Mouse (Mus musculus): ENCODE measurements around the gene 4933421I07Rik.

Gene 4933421I07Rik

GRCm38 (mm10) chr7:42447850-42448249, at the start of gene 4933421I07Rik:
Gene 4933421I07Rik, minus strand, starts transcription at chr7:42448120.
- no peak for DNase-seq (ENCODE audit: low read depth, low spot score)

GRCm38 (mm10) chr7:42497356-42497755, 49.4 kb upstream of the 4933421I07Rik start:
- DNase-seq (ENCODE audit: low read depth, low spot score): no peak

- no peak for DNase-seq (ENCODE audit: low read depth, low spot score)
Observed at GRCm38 (mm10) chr7:42496202-42496601, 48.3 kb upstream of the 4933421I07Rik start.

- no peak for DNase-seq (ENCODE audit: low read depth, low spot score)
Observed at GRCm38 (mm10) chr7:42490859-42491258, 42.9 kb upstream of the 4933421I07Rik start.

- no peak for DNase-seq (ENCODE audit: low read depth, low spot score)
Observed at GRCm38 (mm10) chr7:42490358-42490757, 42.4 kb upstream of the 4933421I07Rik start.

- DNase-seq (ENCODE audit: low read depth, low spot score): no peak
Observed at GRCm38 (mm10) chr7:42454640-42455039, 6.7 kb upstream of the 4933421I07Rik start.

- no peak for DNase-seq (ENCODE audit: low read depth, low spot score)
Observed at GRCm38 (mm10) chr7:42450618-42451017, 2.7 kb upstream of the 4933421I07Rik start.

- DNase-seq (ENCODE audit: low read depth, low spot score): no peak
Observed at GRCm38 (mm10) chr7:42447352-42447751, 568 bp downstream of the 4933421I07Rik start.

All from brain, embryonic 18.5 days (tissue).